Mouse (Mus musculus): ENCODE data around the gene Mettl11b. TPM values are rescaled to one million over a fixed set of nuclear protein-coding genes. Genes with fewer than 3 reads are reported as not detected.

Gene Mettl11b
- polyA plus RNA-seq, 1 experiment: not detected

GRCm38 (mm10) chr1:163657766-163658534 is 67.1 kb downstream of the Mettl11b start:
- no peak overlapping the region for H3K4me3 ChIP-seq (ENCODE audit: insufficient read depth, low read length)
- H3K4me1 ChIP-seq (ENCODE audit: control insufficient read depth, insufficient read depth, low read length): no peaks in the 10 kb centered on the region
- no peak overlapping the region for H3K27ac ChIP-seq (ENCODE audit: insufficient read depth, low read depth, low read length)
- no peak for TF ChIP-seq CTCF (IDR thresholded peaks at IDR 0.05; ENCODE audit: low read depth, low read length)
- no peak for TF ChIP-seq POLR2A (IDR thresholded peaks at IDR 0.05; ENCODE audit: borderline replicate concordance, low read depth, low read length)

- TF ChIP-seq POLR2A (IDR thresholded peaks at IDR 0.05; ENCODE audit: borderline replicate concordance, low read depth, low read length) (no peak), CTCF (IDR thresholded peaks at IDR 0.05; ENCODE audit: low read depth, low read length) (no peak)
Measured at GRCm38 (mm10) chr1:163657056-163657455, 68.0 kb downstream of the Mettl11b start.

GRCm38 (mm10) chr1:163656432-163656831 is 68.6 kb downstream of the Mettl11b start:
- Histone ChIP-seq H3K4me1 (ENCODE audit: control insufficient read depth, insufficient read depth, low read length) (no peaks in the 10 kb centered on the region), H3K27ac (ENCODE audit: insufficient read depth, low read depth, low read length) (no peak overlapping the region), H3K4me3 (ENCODE audit: insufficient read depth, low read length) (no peak overlapping the region)
- no peak for TF ChIP-seq CTCF (IDR thresholded peaks at IDR 0.05; ENCODE audit: low read depth, low read length)
- no peak for TF ChIP-seq POLR2A (IDR thresholded peaks at IDR 0.05; ENCODE audit: borderline replicate concordance, low read depth, low read length)

More at GRCm38 (mm10) chr1:163657056-163657455, 68.0 kb downstream of the Mettl11b start:
- no peak overlapping the region for H3K4me3 ChIP-seq (ENCODE audit: insufficient read depth, low read length)
- H3K27ac ChIP-seq (ENCODE audit: insufficient read depth, low read depth, low read length): no peak overlapping the region
- no peaks in the 10 kb centered on the region for H3K4me1 ChIP-seq (ENCODE audit: control insufficient read depth, insufficient read depth, low read length)

Other genes with a start within 250 kb of the Mettl11b start
- gene Kifap3, start 54.4 kb upstream of the Mettl11b start, polyA plus RNA-seq (2012; ENCODE audit: insufficient read depth, insufficient read length, missing spikeins): 18.6 and 20.0 TPM in 2 replicates
- gene Scyl3, start 203.9 kb upstream of the Mettl11b start, polyA plus RNA-seq (2012; ENCODE audit: insufficient read depth, insufficient read length, missing spikeins): 25.5 and 29.4 TPM in 2 replicates

Data from bone marrow macrophage, adult 2 months (primary cell).